In the genomic region with DNA sequence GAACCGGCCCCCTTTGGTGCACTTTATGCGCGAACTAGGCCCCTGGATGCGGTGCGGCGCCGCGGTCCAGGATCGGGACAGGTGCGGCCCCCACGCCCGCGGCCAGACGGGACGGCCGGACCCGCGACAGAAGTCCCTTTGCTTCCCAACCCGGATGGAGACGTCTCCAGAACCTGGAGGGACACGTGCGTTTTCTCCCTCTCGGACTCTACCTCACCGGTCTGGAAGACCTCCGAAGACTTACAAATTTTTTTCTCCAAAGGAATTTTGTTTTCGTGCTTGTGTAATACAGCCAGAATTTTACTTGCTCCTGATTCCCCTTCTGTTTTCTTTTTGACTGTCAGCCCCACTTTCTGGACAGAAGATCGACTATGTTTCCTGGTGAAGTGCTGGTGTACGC, we compare ENCODE assay signal across 8 mouse cellular contexts. TPM values are rescaled to one million over a fixed set of nuclear protein-coding genes. Genes with fewer than 3 reads are reported as not detected.
DNase-seq lines count a peak whose midpoint lies in the region; ATAC-seq and TF ChIP-seq lines count a peak whose summit lies in the region.

No protein-coding gene starts in this region.

- no peak for TF ChIP-seq CTCF in C2C12 (IDR thresholded peaks at IDR 0.05; ENCODE audit: control insufficient read depth, insufficient read depth, insufficient read length)
- no peak for TF ChIP-seq CTCF in liver, embryonic 14.5 days (IDR thresholded peaks at IDR 0.05; ENCODE audit: low read depth)

- peak overlapping the region; percentile 80 for H3K4me2 ChIP-seq in forebrain, embryonic 13.5 days
- peak overlapping the region; percentile 70 for H3K4me2 ChIP-seq in liver, embryonic 14.5 days (ENCODE audit: low read depth)

- no peak for TF ChIP-seq EP300 in liver, embryonic 14.5 days (IDR thresholded peaks at IDR 0.05; ENCODE audit: low read depth)

- H3K79me2 ChIP-seq in C2C12 (ENCODE audit: control insufficient read depth, insufficient read depth), result peaks cover 9% of the 10 kb centered on the region

- intact Hi-C loops in gastrocnemius, postnatal 14 days (cut with DNase I; ENCODE audit: low total_unique reads), result loop anchor here (10.0 kb wide), 1 partner anchor 85 kb away; no protein-coding TSS in a partner anchor

- peak overlapping the region; percentile 97 for H3K9ac ChIP-seq in forebrain, embryonic 13.5 days
- H3K9ac ChIP-seq in liver, embryonic 14.5 days (replicated peaks), result peak overlapping the region; percentile 95

- no peak for DNase-seq in heart, embryonic 10.5 days (ENCODE audit: low spot score)
- DNase-seq in heart, adult 9 months (ENCODE audit: low spot score in 2 of 2), result no peak
- DNase-seq in liver, embryonic 14.5 days (ENCODE audit: low read depth in 3 of 3, low spot score in 3 of 3), result no peak
- no peak for DNase-seq in natural killer cell, adult 2 months (ENCODE audit: low spot score in 2 of 2)
- DNase-seq in spleen, postnatal 36 days (ENCODE audit: low spot score in 2 of 2), result no peak
- no peak for DNase-seq in gastrocnemius, postnatal 14 days

- 5% methylated on average over 28 of the region's 28 CpGs for WGBS in heart, embryonic 10.5 days
- WGBS in forebrain, embryonic 13.5 days, result 4% methylated on average over 28 of the region's 28 CpGs
- 2% methylated on average over 28 of the region's 28 CpGs for WGBS in liver, embryonic 14.5 days (ENCODE audit: insufficient replicate concordance)

- peak overlapping the region; percentile 97 for H3K27ac ChIP-seq in heart, embryonic 10.5 days
- H3K27ac ChIP-seq in forebrain, embryonic 13.5 days, result peak overlapping the region; percentile 95
- peak overlapping the region; percentile 93 for H3K27ac ChIP-seq in liver, embryonic 14.5 days

- H3K4me1 ChIP-seq in heart, embryonic 10.5 days, result peaks cover 4% of the 10 kb centered on the region; the same call in 1 of the 2 replicates
- peaks cover 25% of the 10 kb centered on the region for H3K4me1 ChIP-seq in forebrain, embryonic 13.5 days
- H3K4me1 ChIP-seq in liver, embryonic 14.5 days (replicated peaks; ENCODE audit: control insufficient read depth in 2 of 2, insufficient read depth in 2 of 2, low read length in 1 of 2), result peaks cover 10 to 13% of the 10 kb centered on the region in 2 experiments

- no peaks in the 10 kb centered on the region; the same call in 1 of the 2 replicates for H3K36me3 ChIP-seq in heart, embryonic 10.5 days
- no peaks in the 10 kb centered on the region for H3K36me3 ChIP-seq in C2C12 (ENCODE audit: control insufficient read depth, insufficient read depth)
- H3K36me3 ChIP-seq in forebrain, embryonic 13.5 days (ENCODE audit: poor library complexity, severe bottlenecking), result peaks cover 2% of the 10 kb centered on the region; the same call in 1 of the 2 replicates
- peaks cover 7% of the 10 kb centered on the region for H3K36me3 ChIP-seq in liver, embryonic 14.5 days (replicated peaks; ENCODE audit: control insufficient read depth, insufficient read depth, low read depth)

- no peak for ATAC-seq in forebrain, embryonic 13.5 days
- ATAC-seq in liver, embryonic 14.5 days (ENCODE audit: insufficient read depth), result no peak; the same call in 1 of the 2 replicates

- H3K9me3 ChIP-seq in heart, embryonic 10.5 days, result no peaks in the 10 kb centered on the region
- no peaks in the 10 kb centered on the region for H3K9me3 ChIP-seq in forebrain, embryonic 13.5 days (replicated peaks)
- no peaks in the 10 kb centered on the region for H3K9me3 ChIP-seq in liver, embryonic 14.5 days (ENCODE audit: control insufficient read depth, low read length)

- H3K4me3 ChIP-seq in heart, embryonic 10.5 days, result peak overlapping the region; percentile 91
- H3K4me3 ChIP-seq in C2C12 (ENCODE audit: insufficient read depth, poor library complexity, severe bottlenecking), result peak overlapping the region; percentile 56
- peak overlapping the region; percentile 81 for H3K4me3 ChIP-seq in forebrain, embryonic 13.5 days
- H3K4me3 ChIP-seq in liver, embryonic 14.5 days (ENCODE audit: insufficient read depth in 1 of 2, low read depth in 2 of 2, low read length in 2 of 2), result peak overlapping the region; percentile 60 to 64

- peak overlapping the region; percentile 58 for H3ac ChIP-seq in C2C12 (ENCODE audit: control insufficient read depth, insufficient read length, low read depth)

- H3K79me3 ChIP-seq in C2C12 (ENCODE audit: low read depth), result no peaks in the 10 kb centered on the region

- H3K27me3 ChIP-seq in heart, embryonic 10.5 days (ENCODE audit: insufficient read depth, poor library complexity, severe bottlenecking), result no peaks in the 10 kb centered on the region
- no peaks in the 10 kb centered on the region for H3K27me3 ChIP-seq in C2C12 (ENCODE audit: control insufficient read depth, insufficient read depth, insufficient read length)
- H3K27me3 ChIP-seq in forebrain, embryonic 13.5 days, result no peaks in the 10 kb centered on the region
- no peaks in the 10 kb centered on the region for H3K27me3 ChIP-seq in liver, embryonic 14.5 days (ENCODE audit: control insufficient read depth, insufficient read depth, low read length)

TF ChIP-seq in C2C12, 6 proteins besides CTCF, POLR2A, EP300 and RAD21:
- TF ChIP-seq MYOD1 (IDR thresholded peaks at IDR 0.05; ENCODE audit: control insufficient read depth, insufficient read length, low read depth) (no peak), FOSL1 (IDR thresholded peaks at IDR 0.05; ENCODE audit: insufficient read depth, low read length, poor library complexity, severe bottlenecking) (no peak), MYOG (IDR thresholded peaks at IDR 0.05; ENCODE audit: control insufficient read depth, extremely low read depth, insufficient read length) (no peak), MAX (IDR thresholded peaks at IDR 0.05) (no peak), USF1 (IDR thresholded peaks at IDR 0.05; ENCODE audit: low read depth) (no peak), CEBPB (IDR thresholded peaks at IDR 0.05; ENCODE audit: low read depth) (no peak)

RNA-seq across cellular contexts. Expression of gene Ccdc71l, which starts 1.2 kb away (rescaled TPM):
- polyA plus RNA-seq in heart, embryonic 10.5 days (2016; fragmentation: Nextera tagmentation; extraction: Ambion mirVana), result 2.2 and 3.2 TPM in 2 replicates
- 2.6 TPM for polyA plus RNA-seq in C2C12 (2012; fragmentation: generic; extraction: Trizol)
- 2.3 and 2.7 TPM in 2 replicates for polyA plus RNA-seq in forebrain, embryonic 13.5 days (2015; fragmentation: Nextera tagmentation; extraction: Ambion mirVana)
- polyA plus RNA-seq in liver, embryonic 14.5 days (2012; rRNA removed), result 10.4 and 11.4 TPM in 2 replicates
- 6.6 and 7.4 TPM in 2 replicates for polyA plus RNA-seq in liver, embryonic 14.5 days (2014; fragmentation: Nextera tagmentation; extraction: Ambion mirVana)
- total RNA-seq in gastrocnemius, postnatal 14 days (2021), result 1 to 10 TPM; 4.0 to 4.5 TPM
